Mouse (Mus musculus) left cerebral cortex, adult 8-10 months (tissue): ENCODE data around the gene Gm884. TPM values are rescaled to one million over a fixed set of nuclear protein-coding genes. Genes with fewer than 3 reads are reported as not detected.
"Not testable (repeated sequence)": the region's sequence is repeated elsewhere in the genome, so short reads cannot be mapped to it uniquely, and the experiment has no call there.

Experiments used
- DNase-seq, 2 experiments: peaks; one replicate each; pipeline ENCODE4 v3.0.0; 2022; ENCODE audit warnings: low spot score in 2 of 2
- total RNA-seq, 4 experiments: library from RNA; stranded (reverse); gene quantifications; 2 replicates each; pipeline ENCODE4 v1.2.4; 2022

Gene Gm884
- total RNA-seq, 4 experiments from 2014 or later, result 0.07 to 0.08 (median 0.07) TPM; not detected in 1

DNA sequence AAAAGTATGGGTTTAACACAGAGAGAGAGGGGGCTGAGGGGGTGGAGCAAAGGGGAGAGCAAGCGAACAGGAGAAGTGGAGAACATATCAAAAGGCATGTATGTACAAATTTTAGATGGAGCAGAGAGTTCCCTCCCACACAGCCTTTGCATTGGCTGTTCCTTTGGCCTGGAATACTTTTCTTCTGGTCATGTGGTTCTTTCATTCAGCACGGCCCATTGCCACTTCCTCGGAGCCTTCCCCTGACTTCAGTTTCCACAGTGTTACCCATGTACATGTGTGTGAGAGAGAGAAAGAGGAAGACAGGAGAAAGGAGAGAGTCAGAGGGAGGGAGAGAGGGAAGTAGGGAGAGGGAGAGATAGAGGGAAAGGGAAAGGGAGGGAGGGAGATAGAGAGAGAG lies 14.5 kb upstream of the Gm884 start:
- DNase-seq, result no peak

DNA sequence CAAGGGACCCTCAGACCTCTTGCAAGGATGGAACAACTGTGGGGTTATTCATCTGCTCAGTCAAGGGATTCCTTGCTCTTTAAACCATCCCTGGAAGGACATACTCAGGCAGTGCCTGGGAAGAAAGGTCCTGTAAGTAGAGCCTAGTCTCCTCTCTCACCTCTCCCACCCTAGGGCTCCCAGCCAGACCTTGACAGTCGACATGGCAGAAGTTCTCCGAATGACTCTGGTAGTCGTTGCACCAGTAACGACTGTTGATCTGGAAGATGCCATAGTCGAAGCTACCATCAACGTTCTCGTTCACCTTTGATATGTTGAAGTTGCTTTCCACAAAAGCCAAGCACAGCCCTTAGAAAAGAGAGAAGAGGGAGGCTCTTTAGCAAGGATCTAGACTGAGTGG lies 13.9 kb upstream of the Gm884 start:
- DNase-seq, result no peak

DNA sequence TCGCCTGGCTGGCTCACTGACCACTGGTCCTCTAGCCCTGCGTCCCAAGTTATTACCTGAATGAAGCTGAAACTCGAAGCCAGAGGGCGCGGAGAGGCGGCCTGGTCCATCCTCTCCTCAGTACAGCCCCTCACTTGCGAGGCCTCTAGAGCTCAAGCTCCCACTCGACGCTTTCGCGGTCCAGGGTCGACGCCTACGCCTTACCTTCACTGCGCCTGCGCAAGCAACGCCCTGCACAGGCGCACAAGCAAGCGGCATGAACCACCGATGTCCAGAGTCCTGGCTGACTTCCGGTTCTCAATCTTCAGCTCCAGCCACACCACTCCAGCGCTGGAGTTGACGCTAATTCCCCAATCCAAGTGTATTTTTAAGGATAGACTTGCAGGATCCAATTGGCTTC lies 6.5 kb upstream of the Gm884 start:
- DNase-seq, result no peak

DNA sequence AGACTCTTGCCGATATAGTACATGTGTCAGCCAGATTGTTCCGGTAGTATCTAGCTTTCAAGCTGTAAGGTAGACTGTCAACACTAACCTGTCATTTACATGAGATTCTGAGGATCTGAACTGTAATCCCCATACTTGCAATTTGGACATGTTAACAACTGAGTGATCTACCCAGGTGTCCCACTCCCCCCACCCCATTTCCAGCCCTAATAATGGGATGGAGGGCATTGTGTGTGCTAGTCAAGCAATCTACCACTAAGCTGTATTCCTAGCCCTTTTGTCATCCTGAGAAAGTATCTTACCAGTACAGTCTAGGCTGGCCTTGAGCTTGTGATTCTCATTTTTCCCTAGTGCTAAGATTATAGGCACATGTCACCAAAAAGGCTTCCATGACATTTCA lies 10.2 kb downstream of the Gm884 start:
- DNase-seq, result no peak

GRCm38 (mm10) chr11:103606611-103607010 lies 14.3 kb downstream of the Gm884 start:
- DNase-seq, result no peak

- no peak for DNase-seq
Observed at GRCm38 (mm10) chr11:103578339-103578738, 42.6 kb downstream of the Gm884 start.

- DNase-seq, result no peak
Observed at GRCm38 (mm10) chr11:103556021-103556420, 64.9 kb downstream of the Gm884 start.

GRCm38 (mm10) chr11:103534973-103535372 lies 86.0 kb downstream of the Gm884 start:
- not testable (repeated sequence) for DNase-seq

DNA sequence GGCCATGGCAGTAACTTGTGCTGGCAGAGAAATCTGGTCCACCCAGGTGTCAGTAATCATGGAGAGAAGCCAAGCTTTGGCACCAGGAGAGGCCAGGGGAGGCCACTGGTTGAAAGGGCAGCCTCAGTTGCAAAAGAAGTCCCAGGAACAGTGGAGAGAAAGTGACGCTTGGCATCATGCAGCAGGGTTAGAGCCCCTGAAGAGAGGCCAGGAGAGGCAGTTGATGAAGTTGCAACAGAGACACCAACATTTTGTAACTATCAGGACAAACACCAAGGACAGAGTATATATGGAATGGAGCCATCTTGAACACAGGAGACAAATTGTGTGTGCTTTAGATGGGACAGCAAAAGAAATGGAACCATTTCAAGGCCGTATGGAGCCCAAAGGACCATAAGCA lies 108.8 kb downstream of the Gm884 start:
- no peak for DNase-seq

GRCm38 (mm10) chr11:103504497-103504896 lies 116.4 kb downstream of the Gm884 start, which contains the start of gene Lrrc37a:
Gene Lrrc37a (minus strand): TSS chr11:103504597.
- DNase-seq, result no peak

Other genes starting within 250 kb of the Gm884 start
- 10 to 100 TPM; 17.4 to 18.2 (median 18.0) TPM for gene Plekhm1, start 208.5 kb downstream of the Gm884 start, total RNA-seq
- not detected for gene Lrrc37a, start 116.5 kb downstream of the Gm884 start, total RNA-seq
- under 1 TPM in 1 of 4 experiments, not detected in 3; 0.51 TPM for gene Lyzl6, start 17.8 kb upstream of the Gm884 start, total RNA-seq
- gene Rprml, start 28.4 kb upstream of the Gm884 start, total RNA-seq, result 10 to 100 TPM; 61.0 to 79.5 (median 69.2) TPM
- 10 to 100 TPM; 65.0 to 72.7 (median 68.9) TPM for gene Gosr2, start 76.8 kb upstream of the Gm884 start, total RNA-seq
- gene Wnt9b, start 128.7 kb upstream of the Gm884 start, total RNA-seq, result under 1 TPM; 0.14 to 0.39 (median 0.22) TPM
- gene Wnt3, start 153.0 kb upstream of the Gm884 start, total RNA-seq, result 1 to 10 TPM; 1.3 to 2.6 (median 1.9) TPM